Mouse (Mus musculus) yolk sac, embryonic 10.5 days (tissue): ENCODE data around the gene Paqr7.

Source experiments
- DNase-seq: peaks from one replicate; pipeline ENCODE4 v3.0.0-alpha.2; 2017; ENCODE audit warnings: low spot score

The Paqr7 gene

DNA sequence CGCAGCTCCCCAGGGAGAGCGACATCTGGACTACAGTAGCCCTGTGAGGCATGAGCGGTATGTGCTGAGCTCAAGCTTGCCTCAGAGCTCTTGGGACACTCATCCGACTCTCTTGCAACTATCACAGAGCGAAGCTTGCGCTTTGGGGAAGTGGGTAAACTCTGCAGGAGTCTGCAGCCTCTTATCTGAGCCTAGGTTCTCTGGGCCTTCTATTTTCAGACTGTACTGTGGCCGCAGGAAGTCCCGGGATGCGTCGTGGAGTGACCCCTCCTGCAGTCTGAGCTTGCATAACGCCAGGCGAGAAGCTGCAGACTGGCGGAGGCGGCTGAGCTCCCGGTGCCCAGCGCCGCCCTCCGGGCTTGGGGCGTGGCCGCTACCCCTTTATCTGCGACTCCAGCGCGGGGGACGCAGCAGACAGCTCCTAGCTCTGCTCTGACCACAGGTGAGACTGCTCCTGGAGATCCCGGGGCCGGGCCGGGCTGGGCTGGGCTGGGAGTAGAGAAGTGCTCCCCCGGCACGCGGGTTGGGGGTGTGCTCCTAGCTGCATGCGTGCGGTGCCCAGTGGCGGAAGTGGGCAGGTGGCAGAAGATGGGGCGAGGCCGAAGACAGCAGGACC lies at the start of gene Paqr7:
TSS of gene Paqr7 (plus strand) at position 103 of the 616 bp plus-strand sequence.
- peak; percentile 84 for DNase-seq

- DNase-seq, result no peak
Observed at GRCm38 (mm10) chr4:134447966-134448365, 48.5 kb upstream of the Paqr7 start.

DNA sequence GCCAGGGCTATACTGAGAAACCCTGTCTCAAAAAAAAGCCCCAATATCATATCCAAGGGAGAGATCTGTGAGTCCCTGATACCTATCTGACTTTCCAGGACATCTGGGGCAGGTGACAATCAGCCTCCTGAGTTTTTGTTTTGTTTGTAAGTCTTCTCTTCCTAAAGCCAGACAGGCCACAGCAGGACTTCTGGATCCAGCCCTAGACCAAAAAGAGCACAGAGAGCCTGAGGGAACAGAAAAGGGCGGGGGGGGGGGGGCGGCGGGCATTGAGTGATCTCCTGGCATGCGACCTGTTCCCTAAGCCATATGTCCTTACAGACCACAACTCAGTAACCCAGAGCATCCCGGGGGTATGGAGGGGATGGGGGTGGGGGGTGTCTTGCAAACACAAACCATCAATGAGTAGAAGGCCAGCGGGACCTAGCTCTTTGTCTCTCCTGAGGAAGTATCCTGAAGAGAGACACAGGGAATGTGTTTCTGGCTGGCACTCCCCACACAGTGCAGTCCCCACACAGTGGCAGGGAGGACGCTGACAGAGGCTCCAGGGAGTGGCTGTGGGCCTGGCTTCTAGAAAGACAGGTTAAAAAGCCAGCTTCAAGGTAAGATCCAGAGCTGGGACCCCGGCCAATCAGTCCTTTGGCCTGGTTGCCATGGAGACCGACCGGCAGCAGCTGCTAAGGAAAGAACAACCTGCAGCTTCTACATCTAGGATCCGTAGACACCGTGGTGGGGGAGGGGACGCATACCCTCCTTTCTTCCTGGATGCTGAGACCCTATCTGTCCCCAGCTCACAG lies 46.7 kb upstream of the Paqr7 start:
- no peak for DNase-seq

DNA sequence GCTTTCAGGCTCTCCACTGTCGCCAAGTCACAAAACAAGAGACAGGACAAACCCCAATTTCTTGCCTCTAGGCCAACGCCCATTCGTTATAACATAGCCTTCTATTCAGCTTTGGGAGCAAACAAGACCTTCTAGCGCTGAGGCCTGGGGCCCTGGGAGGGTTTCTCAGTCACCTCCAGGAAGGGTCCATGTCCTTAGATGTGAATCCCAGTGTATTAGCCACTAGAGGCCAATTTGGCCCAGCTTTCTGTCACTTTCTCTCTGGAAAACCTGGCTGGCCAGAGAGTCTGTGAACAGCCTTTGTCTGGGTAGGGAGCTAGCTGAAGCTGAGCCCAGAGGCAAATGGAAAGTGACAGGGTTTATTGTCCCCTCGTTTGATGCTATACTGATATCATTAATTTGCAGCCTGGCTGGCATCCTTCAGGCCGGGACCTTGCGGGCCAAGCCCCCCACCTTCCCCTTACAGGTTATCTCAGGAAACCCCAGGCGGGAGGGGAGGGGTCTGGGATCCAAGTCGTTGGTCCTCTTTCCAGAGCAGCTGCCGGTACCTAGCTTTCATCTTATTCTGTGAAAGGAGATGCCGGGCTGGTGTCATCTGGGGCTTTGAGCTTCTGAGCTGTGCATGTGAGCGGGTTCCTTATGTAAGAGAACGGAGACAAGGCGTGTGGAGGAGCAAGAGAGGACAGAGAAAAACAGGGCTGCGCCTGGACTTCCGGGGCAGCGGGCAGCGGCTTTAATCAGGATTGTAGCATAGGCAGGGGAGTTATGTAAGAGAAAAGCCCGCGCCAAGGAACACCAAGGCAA lies 45.9 kb upstream of the Paqr7 start:
- DNase-seq, result no peak

DNA sequence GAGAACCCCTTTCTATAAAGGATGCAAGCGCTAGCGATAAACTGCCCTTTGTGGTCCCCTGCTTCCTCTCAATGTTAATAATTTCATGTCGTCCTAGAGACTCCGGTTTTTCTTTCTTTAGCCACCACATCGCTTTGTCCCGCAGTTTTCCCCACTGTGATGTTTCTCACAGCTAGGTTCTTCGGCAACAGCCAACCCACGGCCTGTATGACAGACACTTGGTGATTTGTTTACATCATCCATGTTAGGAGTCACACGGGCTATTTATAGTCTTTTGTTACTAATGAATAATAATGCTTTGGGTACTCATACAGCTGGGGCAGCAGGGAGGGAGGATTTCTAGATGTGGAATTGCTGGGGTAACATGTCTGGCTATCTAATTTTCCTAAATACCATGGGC lies 45.0 kb upstream of the Paqr7 start:
- DNase-seq, result no peak

- DNase-seq, result no peak
Observed at GRCm38 (mm10) chr4:134453619-134454400, 42.7 kb upstream of the Paqr7 start.

DNA sequence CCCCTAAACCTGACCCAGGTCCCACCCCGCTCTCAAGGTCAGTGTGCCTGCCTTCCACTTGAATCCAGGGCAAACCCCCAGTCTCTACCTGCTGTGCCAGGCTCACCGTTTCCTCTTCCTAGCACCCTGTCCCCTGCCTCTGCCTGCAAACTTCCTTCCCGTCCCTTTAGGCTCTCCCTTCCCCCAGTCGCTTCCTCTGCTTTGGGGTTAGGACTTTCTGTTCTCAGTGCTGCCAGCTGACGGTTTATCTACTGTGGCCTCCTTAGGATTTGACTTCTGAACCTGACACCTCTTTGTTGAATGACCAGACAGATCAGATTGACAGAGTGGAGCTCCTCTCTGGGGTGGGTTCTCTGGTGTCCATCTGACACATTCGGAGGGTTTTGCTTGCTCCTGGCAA lies 41.2 kb upstream of the Paqr7 start:
- no peak for DNase-seq

- no peak for DNase-seq
Observed at GRCm38 (mm10) chr4:134457130-134457825, 39.2 kb upstream of the Paqr7 start.

GRCm38 (mm10) chr4:134458856-134459255 lies 37.6 kb upstream of the Paqr7 start:
- no peak for DNase-seq

DNA sequence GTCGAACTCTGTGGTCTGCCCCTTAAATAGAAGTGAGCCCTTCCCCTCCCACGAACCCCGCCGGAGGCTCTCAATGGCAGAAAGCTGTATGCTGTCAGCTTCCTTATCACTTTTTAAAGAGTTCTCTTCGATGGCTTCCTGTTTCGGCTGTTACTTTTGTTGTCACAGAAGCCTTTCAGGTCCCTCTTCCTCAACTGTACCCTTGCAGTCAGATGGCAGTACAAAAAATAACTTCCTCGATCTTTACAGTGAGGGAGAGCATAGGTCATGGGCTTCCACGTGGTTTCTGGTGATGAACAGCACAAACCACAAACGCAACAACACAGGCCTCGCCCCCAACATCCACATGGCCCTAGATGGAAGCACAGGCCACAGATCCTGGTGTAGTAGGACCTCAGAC lies 36.2 kb upstream of the Paqr7 start:
- no peak for DNase-seq

DNA sequence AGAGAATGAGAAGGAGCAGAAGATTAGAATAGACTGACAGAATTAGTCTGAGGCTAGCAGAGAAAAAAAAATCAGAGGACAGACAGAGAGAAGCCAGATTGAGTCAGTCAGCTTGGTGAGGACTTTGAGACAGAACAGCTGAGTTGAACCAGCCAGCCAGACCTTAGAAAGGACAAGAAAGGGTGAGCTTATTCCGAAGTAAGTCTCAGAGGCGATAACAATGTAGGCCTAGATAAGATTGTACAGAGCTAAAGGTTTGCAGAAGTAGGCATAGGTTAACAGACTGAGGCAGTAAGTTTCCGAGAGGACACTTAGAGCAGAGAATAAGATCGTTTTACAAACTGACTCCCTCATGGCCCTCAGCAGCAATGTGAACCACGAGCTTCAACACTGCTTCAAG lies 35.2 kb upstream of the Paqr7 start:
- DNase-seq, result no peak

DNA sequence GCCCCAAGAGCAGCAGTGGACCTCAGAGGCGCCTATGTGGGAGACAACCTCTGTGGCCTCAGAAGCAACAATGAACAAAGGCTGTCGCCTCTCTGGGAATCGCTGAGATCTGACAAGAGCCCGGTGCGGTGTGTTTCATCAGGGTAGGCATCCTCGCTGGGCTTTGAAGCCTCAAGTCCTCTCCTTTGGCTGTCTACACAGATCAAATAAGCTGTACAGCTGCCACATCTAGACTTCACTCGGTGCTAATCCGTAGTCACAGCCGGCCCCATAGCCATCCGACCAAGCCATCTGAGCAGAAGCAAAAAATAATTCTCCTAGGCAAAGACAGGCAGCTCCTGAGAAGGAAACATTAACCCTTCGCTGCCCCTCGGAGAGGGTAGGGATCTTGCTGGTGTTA lies 30.7 kb upstream of the Paqr7 start:
- DNase-seq, result no peak

DNA sequence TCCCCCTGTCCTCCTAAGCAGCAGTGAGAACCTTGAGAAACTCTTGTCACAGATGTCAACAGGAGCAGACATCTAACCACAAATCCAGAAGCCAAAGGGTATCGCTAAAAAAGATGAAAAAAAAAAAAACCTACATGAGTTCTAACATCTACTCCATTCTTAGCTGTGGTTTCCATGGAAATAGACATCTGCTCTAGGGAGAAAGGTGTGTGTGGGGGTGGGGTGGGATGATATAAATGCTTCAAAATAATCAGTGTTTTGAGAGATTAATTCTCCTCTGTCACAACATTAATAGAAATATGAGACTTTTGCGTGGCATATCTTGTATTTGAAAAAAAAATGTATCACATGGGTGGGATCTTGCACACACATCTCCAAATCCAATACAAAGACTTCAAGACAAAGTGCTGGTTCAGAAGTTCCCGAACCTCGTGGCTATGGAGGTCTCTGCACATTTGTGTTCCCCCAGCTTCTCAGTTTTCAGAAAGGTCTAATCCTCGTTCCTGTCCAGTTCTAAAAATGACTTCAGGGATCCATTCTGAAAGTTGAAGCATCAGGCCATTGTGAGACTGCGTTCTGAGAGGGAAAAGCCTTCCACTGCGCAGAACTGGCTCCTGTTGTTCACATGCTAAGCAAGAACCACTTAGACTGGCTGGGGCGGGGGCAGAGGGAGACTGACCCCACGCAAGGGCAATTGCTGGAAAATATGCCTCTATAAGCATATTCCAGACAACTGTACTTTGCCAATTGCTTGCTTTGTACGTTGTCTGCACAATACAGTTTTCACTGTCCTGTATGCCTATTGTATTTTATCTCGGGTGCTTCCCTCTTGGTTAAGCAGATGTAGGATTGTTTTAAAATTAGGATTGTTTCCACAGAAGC lies 29.9 kb upstream of the Paqr7 start:
- no peak for DNase-seq

DNA sequence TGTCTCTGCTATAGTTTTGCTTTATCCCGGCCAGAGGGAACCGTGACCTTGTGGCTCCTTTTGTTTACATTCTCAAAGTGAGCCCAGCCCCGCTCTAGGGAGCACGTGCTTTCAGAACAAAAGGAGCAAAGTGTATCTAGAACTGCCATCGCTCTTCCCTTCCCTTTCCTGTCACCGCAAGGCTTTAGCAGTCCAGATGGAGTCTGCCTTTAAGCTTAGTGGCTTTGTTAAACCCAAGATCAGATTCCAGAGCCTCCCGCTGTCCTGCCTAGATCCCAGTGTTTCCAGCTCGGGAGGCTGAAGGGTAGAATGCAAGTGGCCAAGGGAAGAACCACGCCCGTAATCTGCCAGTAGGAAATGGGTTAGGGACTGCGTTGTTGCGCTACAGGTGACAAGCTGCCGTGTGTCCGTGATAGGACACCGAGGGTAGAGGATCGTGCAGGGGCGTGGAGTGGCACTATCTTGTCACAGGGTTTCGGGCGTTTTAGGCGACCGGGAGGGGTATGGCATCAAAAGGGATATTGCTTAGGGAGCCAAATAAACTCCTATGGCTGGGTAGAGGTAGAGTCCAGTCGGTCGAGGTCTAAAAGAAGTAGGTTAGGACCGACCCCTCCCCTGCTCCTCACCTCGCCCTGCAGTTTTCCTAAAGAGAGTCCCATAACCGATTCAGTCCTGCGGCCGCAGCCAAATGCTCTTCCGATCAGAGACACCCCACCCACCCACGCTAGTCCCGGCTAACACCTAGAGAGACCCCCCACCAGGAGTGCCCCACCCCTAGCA lies 28.9 kb upstream of the Paqr7 start:
- DNase-seq, result peak; percentile 75

GRCm38 (mm10) chr4:134468215-134468575 lies 28.3 kb upstream of the Paqr7 start, which contains the start of gene Stmn1:
TSS of gene Stmn1 (plus strand) at chr4:134468320.
- DNase-seq, result peak; percentile 96

- peak; percentile 90 for DNase-seq
Observed at GRCm38 (mm10) chr4:134468578-134469266, 27.8 kb upstream of the Paqr7 start.

GRCm38 (mm10) chr4:134469341-134469796 lies 27.1 kb upstream of the Paqr7 start:
- DNase-seq, result no peak

DNA sequence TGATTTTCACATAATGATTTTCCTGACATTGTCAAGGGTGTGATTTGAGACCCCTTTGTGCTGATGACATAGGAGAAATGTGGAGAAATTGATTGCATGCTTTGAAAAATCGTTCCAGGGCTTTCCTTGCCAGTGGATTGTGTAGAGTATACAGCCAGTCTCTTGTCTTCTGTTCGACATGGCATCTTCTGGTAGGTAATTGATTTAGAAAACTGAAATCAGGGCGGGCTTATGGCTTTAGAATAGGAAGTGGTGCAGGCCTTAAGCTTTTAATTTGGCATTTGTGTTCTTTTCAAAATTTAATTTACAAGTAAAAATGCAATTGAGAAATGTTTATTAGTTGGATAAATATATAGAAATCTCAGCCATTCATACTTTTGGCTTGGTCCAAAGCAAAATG lies 26.5 kb upstream of the Paqr7 start:
- DNase-seq, result no peak

GRCm38 (mm10) chr4:134471469-134471868 lies 25.0 kb upstream of the Paqr7 start:
- DNase-seq, result no peak
